Mouse (Mus musculus) olfactory bulb, adult 2 months (tissue): ENCODE measurements at regions not wholly inside any gene's neighbourhood (a gene's known extent, or its start where the extent isn't known, plus 50 kb on each side); places are given as distances from the start of the nearest gene placed in this dataset.

Source experiments
- CTCF ChIP-seq: fragments of 200-500 bp; IDR thresholded peaks from 2 replicates; pipeline ENCODE4 v1.5.1; 2012; ENCODE audit warnings: low read depth, mild to moderate bottlenecking, low read length, moderate library complexity; ENCODE audit not compliant: insufficient read depth
- POLR2A ChIP-seq: fragments of 200-500 bp; IDR thresholded peaks from 2 replicates; pipeline ENCODE4 v1.6.1; 2012; ENCODE audit warnings: mild to moderate bottlenecking, low read depth, low read length, moderate library complexity; ENCODE audit not compliant: insufficient read depth

DNA sequence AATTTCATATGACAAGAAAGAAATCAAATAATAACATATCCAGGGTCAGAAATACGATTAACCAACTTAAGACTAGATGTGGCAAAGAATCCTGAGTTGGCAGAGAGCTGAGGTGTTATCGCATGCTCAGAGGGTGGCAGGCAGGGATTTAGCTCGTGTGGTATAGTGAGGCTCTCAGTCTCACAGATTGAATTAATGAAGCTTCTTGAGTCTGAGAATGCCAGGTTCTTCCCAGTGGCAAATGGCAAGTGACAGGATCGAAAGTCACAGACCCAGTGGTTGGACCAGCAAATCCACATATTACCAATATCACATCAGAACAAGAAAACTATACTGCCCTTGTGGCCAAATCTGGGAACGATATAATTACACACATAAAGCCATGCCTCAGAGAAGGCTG lies 101.3 kb upstream of the Peli2 start:
- no peak for TF ChIP-seq CTCF
- no peak for TF ChIP-seq POLR2A
